Mouse (Mus musculus): ENCODE results near the gene Insig2. TPM values are rescaled to one million over a fixed set of nuclear protein-coding genes. Genes with fewer than 3 reads are reported as not detected.

Gene Insig2
- 10 to 100 TPM; 29.6 to 34.8 (median 30.4) TPM for polyA plus RNA-seq (2017; shearing (Covaris generic))

GRCm38 (mm10) chr1:121332485-121332884 lies at the start of gene Insig2:
Gene Insig2 (minus strand): TSS chr1:121332589.
- ATAC-seq, result no peak

GRCm38 (mm10) chr1:121381562-121381961 lies 49.2 kb upstream of the Insig2 start:
- no peak for ATAC-seq

- no peak for ATAC-seq
Observed at GRCm38 (mm10) chr1:121380033-121380432, 47.6 kb upstream of the Insig2 start.

- ATAC-seq, result no peak
Observed at GRCm38 (mm10) chr1:121377901-121378300, 45.5 kb upstream of the Insig2 start.

- ATAC-seq, result no peak
Observed at GRCm38 (mm10) chr1:121377410-121377809, 45.0 kb upstream of the Insig2 start.

DNA sequence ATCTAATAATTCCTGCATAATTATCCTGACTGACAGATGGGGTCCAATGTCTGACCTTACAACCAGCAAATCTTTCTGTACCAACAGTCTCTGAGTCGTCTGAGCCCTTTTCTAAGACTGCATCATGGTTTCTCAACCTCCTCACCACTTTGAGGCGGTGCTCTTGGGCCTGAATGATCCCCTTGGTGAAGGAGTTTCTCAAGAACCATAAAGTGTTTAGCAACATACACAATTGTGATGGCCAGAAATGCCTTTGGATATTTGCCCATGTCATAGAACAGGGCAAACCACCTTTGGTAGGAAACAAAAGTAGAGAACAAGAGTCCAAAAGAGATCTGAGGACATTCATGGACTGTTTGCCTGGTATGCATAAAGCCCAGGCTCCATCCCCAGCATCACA lies 41.2 kb upstream of the Insig2 start:
- no peak for ATAC-seq

GRCm38 (mm10) chr1:121372656-121373055 lies 40.3 kb upstream of the Insig2 start:
- ATAC-seq, result no peak

- no peak for ATAC-seq
Observed at GRCm38 (mm10) chr1:121371449-121371848, 39.1 kb upstream of the Insig2 start.

DNA sequence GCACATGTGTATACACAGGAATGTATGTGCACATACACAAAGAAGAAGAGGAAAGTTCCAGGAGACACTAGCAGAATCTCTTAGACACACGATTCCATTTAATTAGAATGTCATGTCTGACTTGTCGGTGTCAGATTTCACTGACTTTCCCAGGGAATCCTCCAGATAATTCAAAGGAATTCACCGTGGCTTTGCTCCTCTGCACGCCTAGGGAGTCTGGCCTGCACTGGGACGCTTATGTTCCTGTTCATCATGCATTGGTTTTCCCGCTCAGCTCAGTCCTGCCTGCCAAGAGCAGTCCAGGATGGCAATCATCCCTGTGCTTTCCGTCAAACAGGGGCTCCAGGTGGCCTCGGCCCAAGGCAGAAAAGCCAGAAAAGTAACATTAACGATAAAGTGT lies 34.9 kb upstream of the Insig2 start:
- ATAC-seq, result no peak

- ATAC-seq, result no peak
Observed at GRCm38 (mm10) chr1:121360561-121360960, 28.2 kb upstream of the Insig2 start.

- ATAC-seq, result no peak
Observed at GRCm38 (mm10) chr1:121359680-121360079, 27.3 kb upstream of the Insig2 start.

DNA sequence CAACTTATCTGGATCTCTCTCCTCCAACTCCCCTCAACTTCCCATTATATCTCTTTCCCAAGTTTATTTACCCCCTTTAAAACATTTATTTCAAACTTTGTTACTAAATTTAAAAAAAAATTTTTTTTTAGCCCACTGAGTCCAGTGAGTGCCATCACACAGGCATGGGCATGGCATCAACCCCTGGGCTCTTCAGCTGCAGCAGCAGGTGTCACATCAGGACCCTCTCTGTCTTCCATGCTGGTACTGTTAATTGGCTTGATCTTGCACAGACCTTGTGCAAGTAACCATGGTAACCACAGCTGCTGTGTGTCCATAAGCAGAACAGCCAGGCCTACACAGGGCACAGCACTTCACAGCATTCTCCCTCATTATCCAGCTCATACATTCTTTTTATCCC lies 21.4 kb upstream of the Insig2 start:
- no peak for ATAC-seq

DNA sequence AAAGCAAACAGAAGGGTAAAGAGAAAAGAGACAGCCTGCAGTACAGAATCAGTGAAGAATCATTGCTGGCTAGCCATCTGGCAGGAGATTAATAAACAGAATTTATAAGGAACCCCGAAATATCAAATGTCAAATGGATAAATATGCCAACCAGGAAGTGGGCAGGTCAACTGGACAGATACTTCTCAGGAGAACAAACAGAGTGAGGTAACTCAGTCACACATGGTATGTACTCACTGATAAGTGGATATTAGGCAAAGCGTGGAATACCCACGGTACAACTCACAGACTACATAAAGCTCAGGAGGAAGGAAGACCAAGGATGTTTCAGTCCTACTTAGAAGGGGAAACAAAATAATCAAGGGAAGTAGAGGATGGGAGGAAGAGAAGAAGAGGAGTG lies 18.6 kb upstream of the Insig2 start:
- no peak for ATAC-seq

DNA sequence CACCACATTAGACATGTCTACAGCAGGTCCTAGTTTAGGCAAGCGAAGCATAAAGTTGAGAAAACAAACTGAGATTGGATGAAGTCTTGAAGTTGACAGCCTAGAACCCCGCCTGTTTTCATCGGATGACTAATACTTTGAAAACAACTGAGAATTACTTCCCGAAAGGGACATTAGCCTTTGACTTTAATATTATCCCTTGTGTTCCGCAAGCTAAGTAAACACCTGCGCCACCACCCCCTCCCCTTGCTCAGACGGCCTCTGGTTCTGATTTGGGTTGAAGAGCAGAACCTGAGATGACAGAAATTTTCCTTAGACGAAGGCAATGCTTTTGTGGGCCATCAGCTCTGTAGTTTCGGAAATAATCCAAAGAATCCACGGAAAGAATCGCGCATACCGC lies 18.2 kb upstream of the Insig2 start:
- ATAC-seq, result no peak

GRCm38 (mm10) chr1:121348875-121349847 lies 16.8 kb upstream of the Insig2 start:
- ATAC-seq, result no peak

DNA sequence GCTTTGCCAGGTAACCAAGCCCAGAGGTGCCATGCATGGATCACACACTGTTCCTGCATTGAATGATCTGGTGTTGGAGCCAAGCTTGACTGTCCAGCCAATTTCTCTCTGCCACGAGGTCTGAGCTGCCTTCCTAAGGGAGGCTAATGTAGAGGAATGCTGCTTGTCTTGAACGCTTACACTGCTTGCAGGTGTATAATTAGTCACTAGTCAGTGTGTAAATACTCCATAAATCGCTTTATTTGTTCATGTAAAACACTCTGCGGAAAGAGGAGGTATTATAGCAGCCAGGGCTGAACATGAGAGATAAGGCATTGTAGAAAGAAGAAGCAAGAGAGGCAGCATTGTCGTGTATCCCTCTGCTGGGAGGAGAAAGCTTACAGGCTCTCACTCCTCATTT lies 11.6 kb upstream of the Insig2 start:
- ATAC-seq, result no peak

DNA sequence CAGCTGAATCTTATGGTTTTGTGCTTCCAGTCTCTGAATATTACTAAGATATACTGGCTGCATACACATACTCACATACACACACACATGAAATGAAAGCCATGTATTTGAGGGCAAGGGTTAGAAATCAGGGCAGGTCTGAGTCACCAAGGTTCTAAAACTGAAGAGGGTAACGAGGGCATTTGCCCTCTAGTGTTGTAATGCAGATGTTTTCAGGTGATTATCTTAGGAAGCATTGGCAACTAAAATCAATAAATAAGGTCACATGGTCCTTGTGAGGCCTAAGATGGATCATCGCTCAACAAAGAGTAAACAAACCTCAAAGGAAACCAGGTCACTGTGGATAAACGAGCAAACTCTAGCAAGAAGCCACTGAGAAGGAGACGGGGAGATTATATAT lies 3.4 kb upstream of the Insig2 start:
- ATAC-seq, result no peak

- no peak for ATAC-seq
Observed at GRCm38 (mm10) chr1:121333986-121334703, 1.8 kb upstream of the Insig2 start.

DNA sequence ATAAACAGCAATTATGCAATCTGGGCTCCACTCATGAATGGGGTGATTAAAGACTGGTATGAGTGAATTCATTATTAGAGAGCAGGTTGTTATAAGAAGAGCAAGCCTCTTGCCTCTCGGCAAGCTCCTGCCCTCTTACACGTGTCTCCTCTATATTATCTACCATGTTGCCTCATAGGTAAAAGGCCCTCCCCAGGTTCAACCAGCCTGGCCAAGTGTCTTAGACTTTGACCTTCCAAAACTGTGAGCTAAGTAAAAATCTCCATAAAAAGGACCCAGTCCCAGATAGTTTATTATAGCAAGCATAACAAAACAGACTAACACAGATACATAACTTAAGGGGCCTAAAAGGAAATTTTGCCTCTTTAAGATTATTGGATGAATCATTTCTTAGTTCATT lies 1.8 kb downstream of the Insig2 start:
- no peak for ATAC-seq

- no peak for ATAC-seq
Observed at GRCm38 (mm10) chr1:121329391-121329790, 3.0 kb downstream of the Insig2 start.

DNA sequence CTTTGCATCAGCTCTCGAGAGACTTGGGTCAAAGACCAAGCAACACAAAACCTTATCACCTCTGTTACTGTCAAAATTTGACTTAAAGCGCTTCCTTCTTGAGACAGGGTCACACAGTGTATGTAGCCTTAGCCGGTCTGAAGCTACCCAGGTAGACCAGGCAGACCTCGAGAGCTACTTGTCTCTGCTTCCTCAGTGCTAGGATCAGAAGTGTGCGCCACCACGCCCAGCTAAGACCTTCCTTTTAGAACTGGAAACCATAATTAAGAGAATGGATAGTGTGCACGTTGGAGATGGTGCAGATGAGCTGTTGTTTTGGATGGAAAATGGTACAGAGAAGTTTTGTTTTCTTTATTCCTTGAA lies 4.2 kb downstream of the Insig2 start:
- ATAC-seq, result peak; percentile 37

DNA sequence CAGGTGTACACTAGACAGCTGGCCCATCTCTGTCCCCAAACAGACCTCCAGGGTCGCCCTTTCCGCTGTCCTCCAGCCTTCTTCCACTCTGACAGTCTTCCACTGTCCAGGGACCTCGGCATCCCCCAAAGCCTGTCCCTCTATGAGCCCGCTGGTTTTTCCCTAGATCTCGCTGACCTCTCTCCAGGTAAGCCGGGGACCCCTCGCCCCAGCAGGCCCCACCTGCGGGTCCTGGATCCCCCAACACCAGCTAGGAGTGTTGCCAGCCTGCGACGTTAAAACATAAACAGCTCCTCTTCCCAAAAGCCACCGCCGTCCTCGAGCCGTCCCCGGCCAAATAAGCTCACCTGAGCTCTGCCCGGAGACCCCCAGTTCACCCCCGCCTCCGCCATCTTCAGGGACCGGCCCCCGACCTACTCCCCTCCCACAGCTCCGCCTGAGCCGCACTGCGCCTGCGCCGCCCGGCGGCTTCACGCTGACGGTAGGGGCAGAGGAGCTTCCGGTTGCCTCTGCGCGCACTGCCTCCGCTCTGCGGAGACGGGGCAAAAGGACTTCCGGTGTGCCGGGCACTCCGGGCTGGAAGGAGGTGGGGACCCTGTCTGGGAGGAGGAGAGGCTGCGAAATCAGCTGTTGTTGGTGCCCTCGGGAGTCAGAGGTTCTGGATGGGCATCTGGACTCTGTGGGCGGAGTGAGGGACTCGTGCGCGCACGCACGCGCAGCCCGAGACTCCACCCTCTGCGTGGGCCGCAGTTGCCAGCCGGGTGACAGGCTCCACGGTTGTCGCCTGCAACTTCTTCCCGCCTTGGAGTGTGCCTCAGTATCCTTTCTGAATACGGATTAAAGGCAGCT lies 4.8 kb downstream of the Insig2 start:
- ATAC-seq, result peak; percentile 90

All from inflammation-experienced regulatory T-cells, adult 6 months (primary cell).